Mouse (Mus musculus) hematopoietic stem cell, adult 5-6 weeks (primary cell): Measurements from ENCODE around the gene Tprg. TPM values are rescaled to one million over a fixed set of nuclear protein-coding genes. Genes with fewer than 3 reads are reported as not detected.

Experiments used
- ATAC-seq, 2 experiments: fragments of 125-278 bp in 1 of 2; replicated peaks in 1 of 2; 2 replicates each; pipeline ENCODE4 v1.8.0; 2016 to 2017; ENCODE audit warnings: inconsistent platforms in 2 of 2, mild to moderate bottlenecking in 2 of 2, moderate number of reproducible peaks in 2 of 2, low read depth in 1 of 2, moderate TSS enrichment in 1 of 2; ENCODE audit not compliant: low FRiP score in 2 of 2, poor library complexity in 2 of 2, severe bottlenecking in 2 of 2, insufficient read depth in 1 of 2, low TSS enrichment in 1 of 2
- total RNA-seq: library from RNA; stranded (forward); fragments of 172-1452, 232-1000 nt; gene quantifications from 2 replicates; pipeline ENCODE4 v1.2.3, GENCODE M21; 2017

Tprg gene
- total RNA-seq = not detected in 2 replicates

- ATAC-seq = no peak
These were observed at the start of gene Tprg for GRCm38 (mm10) chr16:25286517-25286916. Gene Tprg, plus strand, starts transcription at chr16:25286817.

DNA sequence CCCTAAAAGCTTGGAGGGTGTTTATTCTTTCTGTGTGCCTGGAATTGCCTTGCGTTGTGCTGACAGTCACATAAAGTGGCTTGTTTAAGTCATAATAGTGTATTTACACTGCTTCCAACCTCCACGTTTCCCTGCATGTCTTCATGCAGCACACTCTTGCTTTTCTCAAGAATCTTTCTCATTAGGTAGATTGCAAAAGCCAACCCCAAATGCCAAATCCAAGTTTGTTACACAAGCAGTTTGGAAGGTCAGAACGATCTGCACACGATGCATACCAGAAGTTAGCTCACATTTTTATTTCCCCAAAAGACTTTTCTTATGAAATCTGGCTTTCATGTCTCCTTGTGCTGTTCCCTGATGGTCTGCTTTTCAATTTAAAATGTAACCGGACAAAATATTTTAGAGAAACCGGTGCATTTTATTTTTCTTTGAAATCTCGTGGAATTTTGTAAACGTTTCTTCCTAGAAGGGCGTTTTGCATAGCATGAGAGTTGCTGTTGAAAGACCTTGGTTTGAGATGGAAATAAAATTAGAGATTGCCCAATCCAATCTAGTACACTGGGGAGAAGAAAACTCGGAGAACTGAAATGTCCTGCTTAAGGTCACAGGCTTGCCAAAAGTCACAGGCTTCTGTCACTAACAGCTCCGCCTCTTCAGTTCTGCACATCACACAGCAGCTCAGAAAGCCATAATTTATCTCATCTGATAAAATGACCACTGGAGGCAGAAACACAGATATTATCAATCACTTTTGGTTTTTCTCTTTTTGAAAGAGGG lies 48.2 kb upstream of the Tprg start:
- no peak for ATAC-seq

DNA sequence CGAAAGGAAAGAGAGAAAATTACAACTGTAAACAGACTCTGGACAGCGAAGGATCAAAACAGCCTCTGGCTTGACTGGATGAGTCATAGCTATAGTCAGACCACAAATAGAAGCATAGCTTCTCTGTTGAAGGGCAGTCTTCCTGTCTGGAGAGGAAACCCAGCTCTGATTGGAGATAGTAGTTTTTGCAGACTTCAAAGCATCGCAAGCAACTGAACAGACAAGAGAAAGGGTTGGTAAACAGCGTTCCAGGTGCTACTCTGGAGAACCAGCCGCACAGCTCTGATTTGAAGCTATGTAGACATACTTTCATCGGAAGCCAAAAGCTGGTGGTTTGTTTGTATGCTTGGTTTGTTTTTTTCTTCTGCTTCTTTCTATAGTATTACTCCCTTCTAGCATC lies 37.7 kb upstream of the Tprg start:
- peak; percentile 33 to 39; a peak in 1 of 4 replicates for ATAC-seq

GRCm38 (mm10) chr16:25250129-25250749 lies 36.4 kb upstream of the Tprg start:
- no peak for ATAC-seq

DNA sequence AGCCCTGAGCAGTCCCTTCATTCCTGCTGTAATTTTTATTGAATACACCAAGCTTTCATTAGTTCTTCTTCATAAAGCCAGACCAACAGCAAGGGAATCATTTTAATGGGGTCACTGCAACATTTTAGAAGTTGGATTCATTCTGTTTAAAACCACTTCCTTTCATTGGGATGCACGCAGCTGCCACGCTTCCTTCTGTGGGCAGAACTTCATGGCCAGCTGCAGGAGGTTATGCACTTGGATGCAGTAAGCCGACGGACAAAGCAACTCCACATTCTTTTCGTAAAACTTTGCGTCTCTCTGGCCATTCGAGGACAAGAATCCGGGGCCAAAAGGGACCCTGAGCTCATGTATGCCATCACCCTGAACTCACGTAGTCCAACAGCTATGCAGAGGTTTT lies 35.5 kb upstream of the Tprg start:
- ATAC-seq = peak in 1 of 2 experiments; percentile 51; a peak in 1 of 4 replicates

DNA sequence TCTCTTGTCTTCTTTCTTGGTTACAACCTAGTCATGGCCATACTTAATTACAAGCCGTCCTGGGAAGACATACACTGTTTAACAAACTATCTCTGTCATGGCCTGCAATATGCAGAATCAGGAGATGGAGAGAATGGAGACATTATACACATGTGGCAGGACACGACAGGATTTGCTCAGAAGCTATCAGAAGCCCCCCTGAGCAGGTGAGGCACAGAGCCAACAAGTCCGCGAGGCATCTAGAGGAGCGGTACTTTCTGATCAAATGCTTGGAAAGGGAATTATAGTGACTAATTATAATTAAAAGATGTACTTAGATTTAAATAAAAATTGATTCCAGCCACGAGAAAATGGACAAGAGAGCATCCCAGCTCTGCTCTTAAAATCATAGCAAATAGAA lies 32.0 kb upstream of the Tprg start:
- no peak for ATAC-seq

- ATAC-seq = no peak
These were observed 31.4 kb upstream of the Tprg start for GRCm38 (mm10) chr16:25255186-25255585.

DNA sequence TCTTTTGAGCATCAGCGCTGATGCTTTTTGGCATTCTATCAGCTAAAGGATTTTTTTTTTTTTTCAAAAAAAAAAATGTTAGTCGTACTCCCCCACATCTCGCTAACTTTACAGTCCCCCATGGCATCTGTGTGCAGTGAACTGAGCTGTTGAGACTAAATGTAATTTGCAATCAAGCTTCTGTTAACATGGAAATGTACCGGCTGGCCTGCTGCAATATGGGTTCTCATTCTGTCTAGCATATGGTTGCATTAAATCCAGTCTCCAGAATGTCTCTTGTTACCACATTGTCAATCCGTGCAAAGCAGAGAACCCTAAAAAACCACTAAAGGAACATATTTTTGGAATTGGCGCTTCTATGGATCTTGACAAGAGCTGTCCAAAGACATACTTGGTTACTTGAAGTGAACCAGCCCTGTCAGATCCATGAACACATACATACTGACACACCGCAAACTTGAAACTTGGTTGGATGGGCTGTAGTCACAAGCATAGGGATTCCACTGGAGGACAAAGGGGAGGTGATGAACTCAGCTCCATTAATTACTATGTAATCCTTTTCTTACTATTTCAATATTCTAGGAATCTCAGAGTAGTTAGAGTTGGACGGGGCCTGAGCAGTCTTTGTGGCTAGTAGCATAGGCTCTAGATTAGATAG lies 30.9 kb upstream of the Tprg start:
- ATAC-seq = no peak

DNA sequence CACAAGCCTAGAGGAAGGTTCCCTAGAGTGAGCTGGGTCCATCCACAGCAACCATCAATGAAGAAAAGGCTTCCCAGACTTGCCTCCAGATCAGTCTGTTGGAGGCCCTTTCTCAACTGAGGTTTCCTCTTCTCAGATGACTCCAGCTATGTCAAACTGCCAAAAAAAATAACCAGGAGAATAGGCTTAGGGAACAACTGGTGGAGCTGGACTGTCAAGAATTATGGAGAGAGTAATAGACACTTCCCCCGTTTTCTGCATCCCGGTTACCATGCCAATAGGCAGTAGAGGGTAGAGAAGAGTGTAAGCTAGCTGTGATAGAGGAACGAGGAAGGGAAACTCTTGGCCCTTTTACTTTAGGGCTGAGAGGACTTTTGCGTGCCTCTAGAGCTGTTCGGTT lies 24.3 kb upstream of the Tprg start:
- ATAC-seq = no peak

DNA sequence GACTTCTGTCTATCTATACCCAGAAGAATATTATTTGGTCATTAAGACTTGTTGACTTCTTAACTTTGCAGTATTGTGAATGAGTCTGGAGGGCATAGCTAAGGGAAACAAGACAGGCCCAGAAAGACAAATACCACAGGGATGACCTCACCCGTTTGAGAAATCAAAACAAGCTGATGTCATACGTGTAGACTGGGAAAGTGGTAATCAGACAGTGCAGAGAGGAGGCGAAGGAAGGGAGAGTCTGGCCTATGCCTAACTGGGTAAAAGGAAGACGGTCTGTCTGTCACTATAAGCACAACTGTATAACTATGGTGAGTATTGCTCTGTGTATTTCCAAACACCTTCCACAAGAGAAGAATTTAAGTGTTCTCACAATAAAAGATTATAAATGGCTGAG lies 23.7 kb upstream of the Tprg start:
- ATAC-seq = no peak

- ATAC-seq = peak; percentile 65 to 72; a peak in 3 of 4 replicates
These were observed 23.0 kb upstream of the Tprg start for GRCm38 (mm10) chr16:25263520-25264149.

GRCm38 (mm10) chr16:25265177-25265576 lies 21.4 kb upstream of the Tprg start:
- ATAC-seq = no peak

DNA sequence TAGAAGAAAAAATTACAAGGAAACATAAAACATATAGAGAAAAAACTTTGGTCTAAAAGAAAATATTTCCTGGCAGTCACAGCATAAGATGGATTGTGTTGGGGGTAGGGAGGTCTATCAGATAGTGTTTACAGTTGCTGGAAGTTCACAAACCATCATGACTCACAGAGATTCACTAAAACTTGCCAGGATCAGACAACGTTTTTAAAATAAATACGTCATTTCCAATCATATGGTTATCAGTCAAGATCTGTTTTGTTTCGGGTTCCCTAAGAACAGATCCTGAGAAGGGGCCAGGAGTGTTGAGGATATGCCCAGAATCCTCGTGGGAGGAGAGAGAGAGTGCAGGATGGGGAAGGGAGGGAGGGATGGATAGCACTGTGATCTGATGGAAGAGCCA lies 18.3 kb upstream of the Tprg start:
- ATAC-seq = no peak

DNA sequence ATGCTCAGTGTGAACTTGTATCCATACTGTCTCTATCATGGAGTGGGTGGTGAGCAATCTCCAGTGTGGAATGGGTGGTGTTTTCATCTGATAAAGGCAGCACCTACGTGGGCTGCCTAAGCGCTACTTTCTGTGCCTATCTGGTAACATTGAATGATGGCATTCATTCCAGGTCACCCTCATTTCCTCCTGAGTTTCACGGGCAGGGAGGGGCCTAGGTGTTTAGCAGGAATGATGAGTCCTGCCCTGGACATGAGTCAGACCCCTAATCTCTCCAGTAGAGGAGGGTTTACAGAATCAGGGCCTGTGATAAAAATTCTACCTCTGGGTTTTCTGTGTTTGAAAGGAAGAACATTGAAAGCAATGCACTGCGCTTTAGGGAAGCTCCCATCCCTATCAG lies 4.1 kb upstream of the Tprg start:
- no peak for ATAC-seq

GRCm38 (mm10) chr16:25293753-25294152 lies 7.1 kb downstream of the Tprg start:
- no peak for ATAC-seq

- ATAC-seq = no peak
These were observed 8.9 kb downstream of the Tprg start for GRCm38 (mm10) chr16:25295546-25295945.

DNA sequence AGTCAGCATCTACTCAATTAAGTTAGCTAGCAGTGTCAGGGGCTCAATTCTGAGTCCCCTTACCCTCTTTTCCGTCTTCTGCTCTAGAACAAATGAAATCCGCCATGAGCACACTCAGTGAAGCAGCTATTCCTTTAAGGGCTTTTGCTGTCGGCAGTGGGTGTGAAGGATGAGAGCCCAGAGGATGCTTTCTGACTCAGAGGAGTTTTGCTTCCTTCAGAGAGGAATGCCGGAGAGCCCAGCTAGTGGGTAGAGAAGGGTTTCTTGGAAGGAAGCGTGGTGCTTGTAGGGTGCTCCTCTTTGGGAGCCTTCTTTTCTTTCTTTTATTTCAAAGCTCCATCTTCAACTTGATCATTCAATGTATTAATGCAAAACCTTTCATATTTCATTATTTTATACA lies 10.1 kb downstream of the Tprg start:
- no peak for ATAC-seq

- ATAC-seq = no peak
These were observed 11.6 kb downstream of the Tprg start for GRCm38 (mm10) chr16:25298204-25298603.
